Mouse (Mus musculus): Measurements from ENCODE around the gene Palm2. TPM values are rescaled to one million over a fixed set of nuclear protein-coding genes. Genes with fewer than 3 reads are reported as not detected.

Gene Palm2
- total RNA-seq, 2 experiments from 2014 or later: 0.27 TPM; not detected in 1

GRCm38 (mm10) chr4:57567666-57568206, 133.7 kb downstream of the Palm2 start, which contains the start of gene Pakap:
Pakap (plus strand) TSS chr4:57568179.
- DNase-seq (ENCODE audit: low spot score): peak; percentile 7

GRCm38 (mm10) chr4:57568268-57569068, 134.4 kb downstream of the Palm2 start:
- DNase-seq (ENCODE audit: low spot score): no peak

- DNase-seq (ENCODE audit: low spot score): no peak
Observed at GRCm38 (mm10) chr4:57569069-57569355, 135.0 kb downstream of the Palm2 start.

- DNase-seq (ENCODE audit: low spot score): no peak
Observed at GRCm38 (mm10) chr4:57569711-57570110, 135.7 kb downstream of the Palm2 start.

- DNase-seq (ENCODE audit: low spot score): no peak
Observed at GRCm38 (mm10) chr4:57570229-57570628, 136.2 kb downstream of the Palm2 start.

GRCm38 (mm10) chr4:57574181-57574580, 140.1 kb downstream of the Palm2 start:
- DNase-seq (ENCODE audit: low spot score): no peak

GRCm38 (mm10) chr4:57574646-57575045, 140.6 kb downstream of the Palm2 start:
- DNase-seq (ENCODE audit: low spot score): no peak

- DNase-seq (ENCODE audit: low spot score): no peak
Observed at GRCm38 (mm10) chr4:57575686-57576085, 141.6 kb downstream of the Palm2 start.

- no peak for DNase-seq (ENCODE audit: low spot score)
Observed at GRCm38 (mm10) chr4:57576095-57576494, 142.0 kb downstream of the Palm2 start.

- no peak for DNase-seq (ENCODE audit: low spot score)
Observed at GRCm38 (mm10) chr4:57579683-57580082, 145.6 kb downstream of the Palm2 start.

- DNase-seq (ENCODE audit: low spot score): no peak
Observed at GRCm38 (mm10) chr4:57585281-57585800, 151.3 kb downstream of the Palm2 start.

GRCm38 (mm10) chr4:57586933-57587658, 153.0 kb downstream of the Palm2 start:
- DNase-seq (ENCODE audit: low spot score): no peak

GRCm38 (mm10) chr4:57588356-57588755, 154.3 kb downstream of the Palm2 start:
- no peak for DNase-seq (ENCODE audit: low spot score)

GRCm38 (mm10) chr4:57592751-57593150, 158.7 kb downstream of the Palm2 start:
- DNase-seq (ENCODE audit: low spot score): no peak

GRCm38 (mm10) chr4:57599946-57600345, 165.9 kb downstream of the Palm2 start:
- DNase-seq (ENCODE audit: low spot score): no peak

GRCm38 (mm10) chr4:57600685-57601457, 166.8 kb downstream of the Palm2 start:
- no peak for DNase-seq (ENCODE audit: low spot score)

- no peak for DNase-seq (ENCODE audit: low spot score)
Observed at GRCm38 (mm10) chr4:57601458-57601835, 167.4 kb downstream of the Palm2 start.

GRCm38 (mm10) chr4:57601903-57602617, 168.0 kb downstream of the Palm2 start:
- no peak for DNase-seq (ENCODE audit: low spot score)

GRCm38 (mm10) chr4:57606258-57606657, 172.2 kb downstream of the Palm2 start:
- DNase-seq (ENCODE audit: low spot score): no peak

GRCm38 (mm10) chr4:57607247-57607942, 173.3 kb downstream of the Palm2 start:
- DNase-seq (ENCODE audit: low spot score): peak; percentile 88

All from gastrocnemius, adult 18-20 months (tissue).